Mouse (Mus musculus) thymus, adult 2 months (tissue): ENCODE measurements around the gene Kirrel3. TPM values are rescaled to one million over a fixed set of nuclear protein-coding genes. Genes with fewer than 3 reads are reported as not detected.

Experiments
- DNase-seq: peaks from one replicate; pipeline ENCODE4 v3.0.0; 2021
- H3K27ac ChIP-seq: fragments of 200-500 bp; 2 replicates; pipeline ENCODE4 v1.5.1; 2012; ENCODE audit warnings: low read length, control low read depth; ENCODE audit not compliant: control insufficient read depth, insufficient read depth
- H3K27me3 ChIP-seq: fragments of 200-500 bp; 2 replicates; pipeline ENCODE4 v1.6.1; 2012; ENCODE audit warnings: mild to moderate bottlenecking, low read length, moderate library complexity, mixed read lengths; ENCODE audit not compliant: control insufficient read depth, insufficient read depth
- H3K36me3 ChIP-seq: fragments of 200-500 bp; 2 replicates; pipeline ENCODE4 v1.6.1; 2012; ENCODE audit warnings: mild to moderate bottlenecking, low read length, moderate library complexity; ENCODE audit not compliant: control insufficient read depth, insufficient read depth
- H3K4me1 ChIP-seq: fragments of 200-500 bp; replicated peaks from 2 replicates; pipeline ENCODE4 v1.6.1; 2012; ENCODE audit warnings: low read length; ENCODE audit not compliant: control insufficient read depth, insufficient read depth
- H3K4me3 ChIP-seq: fragments of 200-500 bp; 2 replicates; pipeline ENCODE4 v1.5.1; 2012; ENCODE audit warnings: mild to moderate bottlenecking, low read length, control low read depth, moderate library complexity; ENCODE audit not compliant: control insufficient read depth, insufficient read depth
- CTCF ChIP-seq: fragments of 200-500 bp; IDR thresholded peaks from 2 replicates; pipeline ENCODE4 v1.5.1; 2012; ENCODE audit warnings: mild to moderate bottlenecking, control low read depth, low read length, moderate library complexity, borderline replicate concordance; ENCODE audit not compliant: control insufficient read depth, poor library complexity, insufficient read depth; ENCODE audit errors: extremely low read depth
- POLR2A ChIP-seq: fragments of 200-500 bp; IDR thresholded peaks from 2 replicates; pipeline ENCODE4 v1.6.1; 2012; ENCODE audit warnings: mild to moderate bottlenecking, low read length, control low read depth, moderate library complexity; ENCODE audit not compliant: control insufficient read depth, poor library complexity, insufficient read depth; ENCODE audit errors: extremely low read depth
- WGBS: fragments of 180-500 bp; shearing (Covaris S2); methylation state at CpG from one replicate; pipeline ENCODE4 v1.1.7; 2018; 5-methylcytosine and 5-hydroxymethylcytosine counted together
- polyA plus RNA-seq: library from polyadenylated mRNA; depleted of rRNA; stranded (reverse); fragments of >200 nt; gene quantifications from 2 replicates; pipeline ENCODE4 v1.2.3, GENCODE M21; 2012

The Kirrel3 gene
- polyA plus RNA-seq, 1 experiment = 1.2 TPM

GRCm38 (mm10) chr9:34978229-34978628 lies 492.5 kb downstream of the Kirrel3 start:
- Histone ChIP-seq H3K4me3 (no peak overlapping the region), H3K4me1 (no peaks in the 10 kb centered on the region), H3K27me3 (no peaks in the 10 kb centered on the region), H3K36me3 (no peaks in the 10 kb centered on the region), H3K27ac (no peak overlapping the region)
- 87% methylated on average over 3 of the region's 3 CpGs for WGBS
- no peak for DNase-seq
- no peak for TF ChIP-seq CTCF
- no peak for TF ChIP-seq POLR2A

- WGBS = 86% methylated on average over 5 of the region's 5 CpGs
- Histone ChIP-seq H3K27me3 (no peaks in the 10 kb centered on the region), H3K4me1 (no peaks in the 10 kb centered on the region), H3K36me3 (no peaks in the 10 kb centered on the region), H3K4me3 (no peak overlapping the region), H3K27ac (no peak overlapping the region)
- no peak for DNase-seq
- TF ChIP-seq CTCF (no peak), POLR2A (no peak)
These were observed 495.0 kb downstream of the Kirrel3 start for GRCm38 (mm10) chr9:34980516-34981265.

GRCm38 (mm10) chr9:34983513-34984462 lies 498.1 kb downstream of the Kirrel3 start:
- Histone ChIP-seq H3K36me3 (no peaks in the 10 kb centered on the region), H3K4me3 (no peak overlapping the region), H3K27ac (no peak overlapping the region), H3K4me1 (no peaks in the 10 kb centered on the region), H3K27me3 (no peaks in the 10 kb centered on the region)
- TF ChIP-seq CTCF (no peak), POLR2A (no peak)
- WGBS = 40% methylated on average over 12 of the region's 12 CpGs
- DNase-seq = peak; percentile 22

GRCm38 (mm10) chr9:34986156-34986555 lies 500.5 kb downstream of the Kirrel3 start:
- Histone ChIP-seq H3K4me3 (no peak overlapping the region), H3K27me3 (no peaks in the 10 kb centered on the region), H3K27ac (no peak overlapping the region), H3K36me3 (no peaks in the 10 kb centered on the region), H3K4me1 (no peaks in the 10 kb centered on the region)
- no peak for TF ChIP-seq POLR2A
- TF ChIP-seq CTCF = no peak
- DNase-seq = no peak

- no peak for DNase-seq
- Histone ChIP-seq H3K4me1 (no peaks in the 10 kb centered on the region), H3K4me3 (no peak overlapping the region), H3K27me3 (no peaks in the 10 kb centered on the region), H3K27ac (no peak overlapping the region), H3K36me3 (no peaks in the 10 kb centered on the region)
- WGBS = 97% methylated on average over 12 of the region's 12 CpGs
- TF ChIP-seq CTCF (no peak), POLR2A (no peak)
These were observed 501.9 kb downstream of the Kirrel3 start for GRCm38 (mm10) chr9:34987422-34988148.

- DNase-seq = no peak
- Histone ChIP-seq H3K36me3 (no peaks in the 10 kb centered on the region), H3K4me3 (no peak overlapping the region), H3K4me1 (no peaks in the 10 kb centered on the region), H3K27me3 (no peaks in the 10 kb centered on the region), H3K27ac (no peak overlapping the region)
- TF ChIP-seq CTCF (no peak), POLR2A (no peak)
- 93% methylated on average over 3 of the region's 3 CpGs for WGBS
These were observed 503.0 kb downstream of the Kirrel3 start for GRCm38 (mm10) chr9:34988683-34989082.
